Mouse (Mus musculus): ENCODE data around the gene Card9. TPM values are rescaled to one million over a fixed set of nuclear protein-coding genes. Genes with fewer than 3 reads are reported as not detected.

Card9 gene
- polyA plus RNA-seq, 1 experiment from 2014 or later = 1.1 TPM

GRCm38 (mm10) chr2:26305555-26305954 is 55.2 kb downstream of the Card9 start:
- no peak overlapping the region for H3K9ac ChIP-seq (ENCODE audit: low read depth, low read length)
- no peak overlapping the region for H3K4me2 ChIP-seq (ENCODE audit: low read length)
- H3K4me3 ChIP-seq (replicated peaks; ENCODE audit: low read depth, low read length) = no peak overlapping the region
- no peaks in the 10 kb centered on the region for H3K9me3 ChIP-seq (replicated peaks; ENCODE audit: low read length)
- no peaks in the 10 kb centered on the region for H3K36me3 ChIP-seq (ENCODE audit: insufficient read depth, low read length)
- no peak for ATAC-seq (replicated peaks; ENCODE audit: low FRiP score, low read depth)
- DNase-seq (ENCODE audit: low spot score) = no peak
- TF ChIP-seq CTCF (IDR thresholded peaks at IDR 0.05; ENCODE audit: low read depth) = no peak
- H3K4me1 ChIP-seq (replicated peaks; ENCODE audit: insufficient read depth, low read length) = 0 out of 2 replicates have a peak, but pooled peaks cover 6% of the 10 kb centered on the region
- no peak overlapping the region for H3K27ac ChIP-seq
- WGBS = 66% methylated on average over 2 of the region's 2 CpGs
- H3K27me3 ChIP-seq (ENCODE audit: insufficient read depth, low read length) = no peaks in the 10 kb centered on the region

- H3K4me3 ChIP-seq (replicated peaks; ENCODE audit: low read depth, low read length) = no peak overlapping the region
- H3K27me3 ChIP-seq (ENCODE audit: insufficient read depth, low read length) = no peaks in the 10 kb centered on the region
- H3K4me1 ChIP-seq (replicated peaks; ENCODE audit: insufficient read depth, low read length) = 0 out of 2 replicates have a peak, but pooled peaks cover 3% of the 10 kb centered on the region
- DNase-seq (ENCODE audit: low spot score) = no peak
- no peak for TF ChIP-seq CTCF (IDR thresholded peaks at IDR 0.05; ENCODE audit: low read depth)
- 67% methylated on average over 1 of the region's 1 CpGs for WGBS
- no peak overlapping the region for H3K27ac ChIP-seq
- no peaks in the 10 kb centered on the region for H3K36me3 ChIP-seq (ENCODE audit: insufficient read depth, low read length)
- ATAC-seq (replicated peaks; ENCODE audit: low FRiP score, low read depth) = no peak
- H3K9me3 ChIP-seq (replicated peaks; ENCODE audit: low read length) = no peaks in the 10 kb centered on the region
- H3K4me2 ChIP-seq (ENCODE audit: low read length) = no peak overlapping the region
- no peak overlapping the region for H3K9ac ChIP-seq (ENCODE audit: low read depth, low read length)
These were observed 56.0 kb downstream of the Card9 start for GRCm38 (mm10) chr2:26304711-26305110.

Other genes starting within 250 kb of the Card9 start
- 11.3 and 12.2 TPM in 2 replicates for gene Nacc2, start 237.7 kb downstream of the Card9 start, polyA plus RNA-seq (2015; fragmentation: Nextera tagmentation; extraction: Ambion mirVana)
- gene Lhx3, start 152.6 kb downstream of the Card9 start, polyA plus RNA-seq (2015; fragmentation: Nextera tagmentation; extraction: Ambion mirVana) = not detected in 2 replicates
- 11.3 and 12.5 TPM in 2 replicates for gene Qsox2, start 123.4 kb downstream of the Card9 start, polyA plus RNA-seq (2015; fragmentation: Nextera tagmentation; extraction: Ambion mirVana)
- 0.04 TPM in 1 of 2 replicates, not detected in the other for gene Ccdc187, start 66.4 kb downstream of the Card9 start, polyA plus RNA-seq (2015; fragmentation: Nextera tagmentation; extraction: Ambion mirVana)
- gene Gpsm1, start 45.4 kb downstream of the Card9 start, polyA plus RNA-seq (2015; fragmentation: Nextera tagmentation; extraction: Ambion mirVana) = 21.3 and 23.1 TPM in 2 replicates
- gene Dnlz, start 8.8 kb downstream of the Card9 start, polyA plus RNA-seq (2015; fragmentation: Nextera tagmentation; extraction: Ambion mirVana) = 24.2 and 25.8 TPM in 2 replicates
- gene Snapc4, start 19.7 kb upstream of the Card9 start, polyA plus RNA-seq (2015; fragmentation: Nextera tagmentation; extraction: Ambion mirVana) = 12.9 and 14.6 TPM in 2 replicates
- gene Entr1, start 28.4 kb upstream of the Card9 start, polyA plus RNA-seq (2015; fragmentation: Nextera tagmentation; extraction: Ambion mirVana) = 88.0 and 94.9 TPM in 2 replicates
- gene Pmpca, start 28.4 kb upstream of the Card9 start, polyA plus RNA-seq (2015; fragmentation: Nextera tagmentation; extraction: Ambion mirVana) = 74.3 and 80.9 TPM in 2 replicates
- 18.6 and 18.9 TPM in 2 replicates for gene Inpp5e, start 48.3 kb upstream of the Card9 start, polyA plus RNA-seq (2015; fragmentation: Nextera tagmentation; extraction: Ambion mirVana)
- gene Sec16a, start 84.3 kb upstream of the Card9 start, polyA plus RNA-seq (2015; fragmentation: Nextera tagmentation; extraction: Ambion mirVana) = 16.4 and 16.6 TPM in 2 replicates
- gene Notch1, start 155.7 kb upstream of the Card9 start, polyA plus RNA-seq (2015; fragmentation: Nextera tagmentation; extraction: Ambion mirVana) = 12.1 and 12.9 TPM in 2 replicates
- 199 and 211 TPM in 2 replicates for gene Egfl7, start 219.1 kb upstream of the Card9 start, polyA plus RNA-seq (2015; fragmentation: Nextera tagmentation; extraction: Ambion mirVana)
- gene Gm20532, start 225.7 kb upstream of the Card9 start, polyA plus RNA-seq (2015; fragmentation: Nextera tagmentation; extraction: Ambion mirVana) = not detected in 2 replicates
- gene Agpat2, start 243.5 kb upstream of the Card9 start, polyA plus RNA-seq (2015; fragmentation: Nextera tagmentation; extraction: Ambion mirVana) = 53.8 and 57.1 TPM in 2 replicates